Mouse (Mus musculus) neural tube, embryonic 13.5 days (tissue): ENCODE results near the gene Zfc3h1. TPM values are rescaled to one million over a fixed set of nuclear protein-coding genes. Genes with fewer than 3 reads are reported as not detected.

Source experiments
- ATAC-seq: fragments of 200-750 bp; cut with Nextera tagmentation; 2 replicates; pipeline ENCODE4 v1.8.0; 2017; ENCODE audit warnings: low read depth, mild to moderate bottlenecking, moderate TSS enrichment, moderate library complexity
- H3K27ac ChIP-seq: fragments of 300-500 bp; sonication (generic); replicated peaks from 2 replicates; pipeline ENCODE4 v1.5.1; 2015; ENCODE audit warnings: moderate library complexity, mild to moderate bottlenecking, inconsistent platforms
- H3K27me3 ChIP-seq: fragments of 300-500 bp; sonication (generic); 2 replicates; pipeline ENCODE4 v1.6.1; 2015; ENCODE audit warnings: mild to moderate bottlenecking, inconsistent platforms
- H3K36me3 ChIP-seq: fragments of 300-500 bp; sonication (generic); 2 replicates; pipeline ENCODE4 v1.6.1; 2015; ENCODE audit warnings: mild to moderate bottlenecking, inconsistent platforms
- H3K4me1 ChIP-seq: fragments of 300-500 bp; sonication (generic); replicated peaks from 2 replicates; pipeline ENCODE4 v1.6.1; 2015; ENCODE audit warnings: inconsistent platforms
- H3K4me2 ChIP-seq: fragments of 300-500 bp; sonication (generic); 2 replicates; pipeline ENCODE4 v1.6.1; 2015; ENCODE audit warnings: inconsistent platforms, mild to moderate bottlenecking, moderate library complexity
- H3K4me3 ChIP-seq: fragments of 300-500 bp; sonication (generic); 2 replicates; pipeline ENCODE4 v1.5.1; 2015; ENCODE audit warnings: mild to moderate bottlenecking, inconsistent platforms
- H3K9ac ChIP-seq: fragments of 300-500 bp; sonication (generic); 2 replicates; pipeline ENCODE4 v1.6.1; 2015; ENCODE audit warnings: moderate library complexity, mild to moderate bottlenecking, inconsistent platforms
- H3K9me3 ChIP-seq: fragments of 300-500 bp; sonication (generic); 2 replicates; pipeline ENCODE4 v1.6.1; 2016; ENCODE audit warnings: inconsistent platforms
- WGBS: fragments of 180-500 bp; shearing (Covaris S2); methylation state at CpG from one replicate; pipeline ENCODE4 v1.1.7; 2015; 5-methylcytosine and 5-hydroxymethylcytosine counted together
- polyA plus RNA-seq: library from polyadenylated mRNA; unstranded; fragments of >200 nt; fragmentation: Nextera tagmentation; extraction: Ambion mirVana; gene quantifications from 2 replicates; pipeline ENCODE4 v1.2.1, GENCODE M21; 2015

Zfc3h1 gene
- polyA plus RNA-seq, 1 experiment from 2014 or later = 17.7 TPM

DNA sequence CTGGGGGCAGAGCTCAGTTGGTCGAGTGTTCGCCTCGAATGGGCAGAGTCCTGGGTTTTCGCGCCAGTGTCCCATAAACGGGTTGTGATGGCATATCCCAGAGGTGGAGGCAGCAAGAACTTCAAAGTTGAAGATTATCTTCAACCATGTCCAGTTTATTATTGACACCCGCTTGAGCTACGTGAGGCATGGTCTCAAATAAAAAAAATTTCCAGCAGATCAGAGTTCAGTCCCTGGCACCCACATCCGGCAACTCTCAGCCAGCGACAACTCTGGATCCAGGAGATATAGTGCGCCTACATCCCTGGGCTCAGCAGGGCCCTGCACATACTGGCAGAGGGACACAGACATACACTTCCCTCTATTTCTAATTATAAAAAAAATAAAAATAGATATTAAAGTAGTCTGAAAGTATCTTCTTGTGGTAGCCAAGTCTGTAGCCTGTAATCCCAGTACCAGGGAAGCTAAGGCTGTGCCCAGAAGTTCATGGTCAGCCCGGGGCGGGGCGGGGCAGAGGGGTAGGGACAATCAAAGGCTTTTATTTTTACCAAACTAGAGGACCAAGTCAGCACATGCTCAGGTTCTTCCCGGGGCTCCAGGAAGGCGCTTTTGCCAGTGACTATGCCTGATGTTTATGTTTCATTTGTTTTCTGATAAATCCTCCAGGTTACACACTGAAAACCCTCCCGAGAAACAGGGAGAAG lies 26.4 kb upstream of the Zfc3h1 start:
- Histone ChIP-seq H3K9me3 (no peaks in the 10 kb centered on the region), H3K36me3 (peaks cover 37% of the 10 kb centered on the region), H3K4me1 (peaks cover 27% of the 10 kb centered on the region), H3K27ac (no peak overlapping the region), H3K9ac (no peak overlapping the region), H3K27me3 (no peaks in the 10 kb centered on the region), H3K4me2 (no peak overlapping the region), H3K4me3 (no peak overlapping the region)
- ATAC-seq = no peak
- WGBS = 93% methylated on average over 17 of the region's 17 CpGs

DNA sequence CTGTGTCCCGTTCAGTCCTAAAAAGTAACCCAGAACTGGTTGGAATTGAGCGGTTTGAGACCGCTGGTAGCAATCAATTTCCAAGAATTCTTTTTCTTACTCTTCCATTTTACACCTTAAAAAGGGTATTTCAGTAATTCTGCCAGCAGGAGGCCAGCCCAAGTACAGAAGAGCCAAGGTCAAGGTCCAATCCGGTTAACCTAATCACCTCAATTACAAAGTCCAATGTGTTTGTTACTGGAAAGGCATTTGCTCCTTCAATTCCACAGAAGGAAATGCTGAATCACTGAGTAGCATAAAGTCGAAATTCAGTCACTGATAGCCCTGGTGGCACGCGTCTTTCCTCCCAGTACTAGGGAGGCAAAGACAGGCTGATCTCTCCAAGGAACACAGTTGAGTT lies 25.7 kb upstream of the Zfc3h1 start:
- Histone ChIP-seq H3K4me2 (no peak overlapping the region), H3K4me3 (no peak overlapping the region), H3K9me3 (no peaks in the 10 kb centered on the region), H3K36me3 (peaks cover 37% of the 10 kb centered on the region), H3K4me1 (peaks cover 27% of the 10 kb centered on the region), H3K27ac (no peak overlapping the region), H3K27me3 (no peaks in the 10 kb centered on the region), H3K9ac (no peak overlapping the region)
- 91% methylated on average over 7 of the region's 7 CpGs for WGBS
- no peak for ATAC-seq

DNA sequence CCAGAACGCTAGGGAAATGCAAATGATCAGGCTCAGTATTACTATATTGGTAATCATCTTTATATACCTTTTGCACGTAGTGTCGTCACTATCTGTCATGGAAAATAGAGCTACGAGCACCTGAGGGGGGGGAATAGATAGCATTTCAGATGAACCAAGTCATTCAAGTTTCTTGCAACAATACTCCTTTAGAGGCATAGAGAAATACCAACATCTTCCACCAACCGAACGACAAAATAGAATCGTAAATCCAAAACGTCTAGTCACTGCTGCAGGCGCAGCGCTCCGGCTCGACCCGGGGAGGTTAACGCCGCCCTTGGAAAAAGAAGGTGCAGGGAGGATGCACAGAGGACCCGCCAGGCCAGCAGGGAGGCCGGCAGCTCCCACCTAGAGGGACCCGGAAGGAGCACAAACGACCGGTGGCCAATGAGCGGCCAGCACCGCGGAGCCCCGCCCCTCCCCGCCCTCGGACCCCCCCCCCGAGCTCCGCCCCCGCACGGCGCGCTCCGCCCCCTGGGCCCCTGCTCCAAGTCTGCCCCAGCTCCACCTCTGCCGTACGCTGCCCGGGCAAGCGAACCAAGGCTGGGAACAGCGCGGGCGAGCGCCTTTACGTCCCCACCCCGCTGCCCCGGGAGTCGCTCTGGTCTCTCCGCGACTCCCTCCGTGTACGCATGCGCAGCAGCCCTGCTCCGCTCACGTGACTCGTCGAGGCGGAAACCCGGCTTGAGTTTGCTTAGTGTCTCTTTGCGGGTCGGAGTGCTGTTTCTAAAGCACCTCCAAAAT lies 22.7 kb upstream of the Zfc3h1 start, which contains the start of gene Tmem19:
Gene Tmem19 (minus strand): TSS at position 662 of the 783 bp plus-strand sequence.
- peak within 1 kb of the TSS; percentile 71 for H3K9ac ChIP-seq
- peak within 1 kb of the TSS; percentile 63 for H3K4me3 ChIP-seq
- H3K4me2 ChIP-seq = peak within 1 kb of the TSS; percentile 79
- H3K4me1 ChIP-seq = peaks cover 27% of the 10 kb centered on the region
- peak within 1 kb of the TSS; percentile 95 for H3K27ac ChIP-seq
- peak; percentile 99 for ATAC-seq
- under 1% methylated on average over 56 of the region's 58 CpGs for WGBS
- no peaks in the 10 kb centered on the region for H3K27me3 ChIP-seq
- H3K36me3 ChIP-seq = peaks cover 19% of the 10 kb centered on the region
- H3K9me3 ChIP-seq = no peaks in the 10 kb centered on the region

DNA sequence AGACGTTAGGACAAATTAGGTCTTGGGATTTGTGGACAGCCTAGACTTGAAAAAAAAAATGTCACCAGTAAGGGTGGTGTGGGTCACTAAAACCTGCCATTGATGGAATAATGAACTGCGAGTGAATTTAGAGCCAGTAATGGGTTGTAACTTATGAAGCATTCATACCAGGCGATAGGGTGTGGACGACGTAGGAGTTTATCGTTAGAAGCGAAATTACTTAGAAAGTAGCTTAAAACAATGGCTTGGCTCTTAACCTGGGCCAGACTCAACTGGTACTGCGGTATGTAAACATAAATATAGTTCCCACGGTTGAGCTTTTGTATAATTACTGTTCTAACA lies 22.2 kb upstream of the Zfc3h1 start:
- Histone ChIP-seq H3K4me2 (peak overlapping the region; percentile 79), H3K9me3 (no peaks in the 10 kb centered on the region), H3K27ac (peak overlapping the region; percentile 95), H3K27me3 (no peaks in the 10 kb centered on the region), H3K4me1 (peaks cover 27% of the 10 kb centered on the region), H3K4me3 (peak overlapping the region; percentile 63), H3K9ac (peak overlapping the region; percentile 71), H3K36me3 (peaks cover 15% of the 10 kb centered on the region)
- 7% methylated on average over 9 of the region's 9 CpGs for WGBS
- no peak for ATAC-seq

DNA sequence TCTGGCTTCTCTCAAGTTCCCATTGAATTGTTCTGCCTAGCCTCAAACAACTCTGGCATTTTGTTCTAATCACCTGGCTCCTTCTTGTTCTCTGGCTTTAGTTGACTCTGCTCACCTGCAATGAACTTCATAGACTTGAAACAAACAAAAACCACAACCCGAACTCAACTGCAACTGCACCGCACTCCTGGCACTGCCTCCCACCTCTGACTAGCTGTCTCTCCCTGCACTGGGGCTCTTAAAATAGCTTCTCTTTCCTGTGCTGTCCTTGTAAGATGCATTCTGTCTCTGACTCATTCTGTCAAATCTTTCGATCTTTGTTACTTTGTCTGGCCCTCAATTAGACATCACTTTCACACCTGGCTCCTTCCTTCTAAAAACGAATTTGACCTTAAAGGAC lies 21.6 kb upstream of the Zfc3h1 start:
- Histone ChIP-seq H3K4me3 (peak overlapping the region; percentile 63), H3K9ac (peak overlapping the region; percentile 71; the same call in 1 of the 2 replicates), H3K4me1 (peaks cover 27% of the 10 kb centered on the region), H3K4me2 (peak overlapping the region; percentile 79), H3K27ac (0 out of 2 replicates have a peak overlapping the region, but pooled peaks have one; percentile 95), H3K9me3 (no peaks in the 10 kb centered on the region), H3K36me3 (peaks cover 12% of the 10 kb centered on the region), H3K27me3 (no peaks in the 10 kb centered on the region)
- ATAC-seq = no peak
- 89% methylated on average over 4 of the region's 4 CpGs for WGBS

DNA sequence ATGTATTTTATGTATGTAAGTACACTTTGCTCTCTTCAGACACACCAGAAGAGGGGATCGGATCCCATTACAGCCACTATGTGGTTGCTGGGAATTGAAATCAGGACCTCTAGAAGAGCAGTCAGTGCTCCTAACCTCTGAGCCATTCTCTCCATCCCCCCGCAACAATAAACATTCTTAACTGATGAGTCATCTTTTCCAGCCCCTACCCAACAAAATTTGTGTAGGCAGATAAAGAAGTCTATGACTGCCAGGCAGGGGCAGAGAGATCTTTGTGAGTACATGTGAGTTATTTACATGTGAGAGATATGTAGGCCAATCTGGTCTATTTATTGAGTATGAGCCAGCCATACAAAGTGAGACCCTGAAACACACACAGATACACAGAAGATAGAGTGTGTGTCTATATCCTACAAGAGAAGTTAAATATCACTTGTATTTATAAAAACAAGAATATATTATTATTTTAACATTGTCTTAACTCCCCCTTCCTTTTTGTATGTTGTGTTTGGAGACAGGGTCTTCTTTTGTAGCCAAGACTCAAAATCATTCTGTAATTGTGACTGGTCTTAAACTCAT lies 3.2 kb upstream of the Zfc3h1 start:
- Histone ChIP-seq H3K27me3 (no peaks in the 10 kb centered on the region), H3K27ac (no peak overlapping the region), H3K4me2 (peak overlapping the region; percentile 76), H3K9me3 (no peaks in the 10 kb centered on the region), H3K9ac (no peak overlapping the region), H3K4me1 (peaks cover 44% of the 10 kb centered on the region), H3K4me3 (peak overlapping the region; percentile 96; the same call in 1 of the 2 replicates), H3K36me3 (no peaks in the 10 kb centered on the region)
- 80% methylated on average over 2 of the region's 2 CpGs for whole genome bisulfite sequencing
- ATAC-seq = no peak

DNA sequence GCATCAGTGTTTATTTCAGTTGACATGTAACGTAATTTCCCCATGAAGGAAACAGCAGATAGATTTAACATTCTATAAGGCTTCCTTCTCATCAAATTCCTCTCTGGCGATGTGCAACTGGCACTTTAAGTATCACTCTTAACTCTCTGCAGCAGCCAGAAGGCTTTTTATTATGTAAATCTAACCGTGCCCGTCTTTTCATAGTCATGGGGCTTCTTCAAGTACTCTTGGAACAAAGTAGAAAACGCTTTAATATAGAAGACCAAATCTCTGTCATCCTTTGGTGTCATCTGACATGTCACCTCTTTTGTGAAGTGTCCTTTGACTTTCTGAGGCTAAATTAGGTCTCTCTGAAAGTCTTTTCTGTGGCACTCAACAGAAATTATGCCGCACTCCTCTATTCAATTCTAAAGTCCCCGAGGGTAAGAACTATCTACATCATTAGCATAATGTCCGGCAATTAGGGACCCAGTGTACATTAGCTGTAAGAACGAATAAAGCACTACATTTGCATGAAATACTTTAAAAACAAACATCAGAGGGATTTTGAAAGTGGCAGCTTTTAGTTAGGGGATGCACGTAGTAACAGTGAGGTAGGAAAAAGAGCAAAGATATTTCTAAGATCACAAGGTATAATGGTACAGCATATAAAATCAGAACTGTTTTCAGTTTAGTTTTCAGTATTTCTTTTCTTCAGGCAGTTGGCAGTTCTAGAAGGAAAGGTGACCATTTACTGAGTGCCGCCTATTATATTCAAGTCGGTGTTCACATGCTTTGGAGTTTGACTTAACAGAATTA lies 1.7 kb upstream of the Zfc3h1 start:
- no peaks in the 10 kb centered on the region for H3K36me3 ChIP-seq
- H3K27ac ChIP-seq = peak overlapping the region; percentile 99
- peak overlapping the region; percentile 90 for H3K9ac ChIP-seq
- peak overlapping the region; percentile 76 for H3K4me2 ChIP-seq
- H3K27me3 ChIP-seq = no peaks in the 10 kb centered on the region
- H3K9me3 ChIP-seq = no peaks in the 10 kb centered on the region
- H3K4me3 ChIP-seq = peak overlapping the region; percentile 96
- WGBS = 8% methylated on average over 12 of the region's 12 CpGs
- peaks cover 55% of the 10 kb centered on the region for H3K4me1 ChIP-seq
- no peak for ATAC-seq

DNA sequence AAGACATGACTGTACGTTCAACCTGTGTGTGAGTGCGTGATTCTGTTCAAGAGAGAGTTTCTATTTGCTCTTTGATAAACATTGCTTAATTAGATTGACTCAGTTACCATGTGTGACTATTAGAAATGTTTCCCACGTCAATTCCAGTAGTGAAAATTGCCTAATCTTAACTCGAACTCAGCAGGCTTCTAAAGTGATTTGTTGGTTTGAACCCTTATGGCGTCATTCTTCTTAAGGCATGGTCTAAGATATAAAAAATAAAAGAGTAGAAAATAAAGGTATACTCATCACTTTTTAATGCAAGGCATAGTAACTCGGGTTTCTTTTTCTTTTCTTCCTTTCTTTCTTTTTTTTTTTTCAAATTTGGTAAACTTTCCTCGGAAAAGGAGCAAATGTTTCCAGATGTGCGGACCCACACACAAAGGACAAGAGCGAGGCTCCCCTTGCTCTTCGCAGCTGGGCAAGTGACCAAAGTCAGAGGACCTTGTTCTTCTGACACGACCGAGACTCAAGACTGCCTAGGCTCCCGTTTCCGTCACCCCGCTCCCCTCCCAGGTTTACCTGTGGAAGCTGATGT lies 1.0 kb upstream of the Zfc3h1 start:
- H3K36me3 ChIP-seq = no peaks in the 10 kb centered on the region
- peak overlapping the region; percentile 99 for H3K27ac ChIP-seq
- H3K4me2 ChIP-seq = peak overlapping the region; percentile 76
- 2% methylated on average over 15 of the region's 15 CpGs for WGBS
- H3K9me3 ChIP-seq = no peaks in the 10 kb centered on the region
- H3K4me1 ChIP-seq = peaks cover 62% of the 10 kb centered on the region
- no peak for ATAC-seq
- H3K27me3 ChIP-seq = no peaks in the 10 kb centered on the region
- peak overlapping the region; percentile 96 for H3K4me3 ChIP-seq
- H3K9ac ChIP-seq = peak overlapping the region; percentile 90

DNA sequence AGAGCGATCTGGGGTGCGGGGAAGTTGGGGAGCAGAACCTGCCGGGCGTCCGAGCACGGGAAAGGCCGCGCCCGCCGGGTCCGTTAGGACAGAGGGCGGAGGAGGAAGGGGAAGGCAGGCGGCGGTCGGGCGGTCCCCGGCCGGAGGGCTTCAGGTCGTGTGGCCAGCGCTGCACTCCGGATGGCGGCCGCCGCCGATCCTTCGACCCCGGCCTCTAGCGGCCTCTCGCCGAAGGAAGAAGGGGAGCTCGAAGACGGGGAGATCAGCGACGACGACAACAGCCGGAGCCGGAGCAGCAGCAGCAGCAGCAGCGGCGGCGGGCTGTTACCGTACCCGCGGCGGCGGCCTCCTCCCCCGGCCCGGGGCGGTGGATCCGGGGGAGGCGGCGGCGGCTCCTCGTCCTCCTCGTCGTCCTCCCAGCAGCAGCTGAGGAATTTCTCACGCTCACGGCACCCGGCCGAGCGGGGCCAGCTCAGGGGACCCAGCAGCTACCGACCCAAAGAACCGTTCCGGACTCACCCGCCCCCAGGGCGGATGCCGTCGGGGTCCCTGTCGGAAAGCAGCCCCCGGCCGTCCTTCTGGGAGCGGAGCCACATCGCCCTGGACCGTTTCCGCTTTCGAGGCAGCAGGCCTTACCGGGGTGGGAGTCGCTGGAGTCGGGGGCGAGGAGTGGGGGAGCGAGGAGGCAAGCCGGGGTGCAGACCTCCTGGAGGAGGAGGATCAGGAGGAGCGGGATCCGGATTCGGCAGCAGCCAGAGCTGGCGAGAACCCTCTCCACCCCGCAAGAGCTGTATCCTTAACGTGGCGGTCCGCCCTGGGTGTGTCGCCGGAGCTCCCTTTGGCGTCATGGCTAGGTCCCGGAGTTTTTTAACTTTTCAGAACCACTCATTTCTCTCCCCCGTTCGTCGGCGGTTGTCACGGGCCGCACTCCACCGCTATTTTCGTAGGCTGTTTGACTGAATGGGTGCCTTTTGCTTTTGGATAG lies 551 bp downstream of the Zfc3h1 start:
- ATAC-seq = peak; percentile 24; the same call in 1 of the 2 replicates

DNA sequence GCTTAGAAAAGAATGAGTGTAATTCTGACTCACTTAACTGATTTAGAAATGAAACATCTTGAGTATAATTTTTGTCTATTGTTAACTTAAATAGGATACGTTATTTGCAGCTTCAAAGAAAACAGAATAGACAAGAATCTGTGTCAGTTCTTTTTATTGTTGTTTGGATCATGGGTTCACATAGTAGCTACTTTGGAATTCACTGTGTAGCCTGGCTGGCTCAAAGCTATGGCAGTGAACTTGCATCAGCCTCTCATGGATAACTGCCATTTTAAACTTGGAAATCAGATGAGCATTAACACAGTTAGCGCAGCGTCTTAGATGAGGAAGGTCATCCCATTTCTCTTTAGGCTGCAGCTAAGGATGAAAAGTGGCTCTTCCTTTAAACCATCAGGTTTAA lies 3.1 kb downstream of the Zfc3h1 start:
- H3K27ac ChIP-seq = no peak overlapping the region
- 89% methylated on average over 3 of the region's 3 CpGs for WGBS
- H3K36me3 ChIP-seq = peaks cover 25% of the 10 kb centered on the region
- no peaks in the 10 kb centered on the region for H3K27me3 ChIP-seq
- no peaks in the 10 kb centered on the region for H3K9me3 ChIP-seq
- ATAC-seq = no peak
- H3K4me2 ChIP-seq = peak overlapping the region; percentile 80
- peak overlapping the region; percentile 8; the same call in 1 of the 2 replicates for H3K4me3 ChIP-seq
- H3K4me1 ChIP-seq = peaks cover 57% of the 10 kb centered on the region
- peak overlapping the region; percentile 52 for H3K9ac ChIP-seq

More for the DNA sequence above, 551 bp downstream of the Zfc3h1 start:
- Histone ChIP-seq H3K27ac (peak overlapping the region; percentile 99), H3K27me3 (no peaks in the 10 kb centered on the region), H3K9ac (peak overlapping the region; percentile 90), H3K4me2 (peak overlapping the region; percentile 80), H3K9me3 (no peaks in the 10 kb centered on the region), H3K4me1 (peaks cover 69% of the 10 kb centered on the region), H3K4me3 (peak overlapping the region; percentile 96), H3K36me3 (peaks cover 9% of the 10 kb centered on the region)
- WGBS = under 1% methylated on average over 98 of the region's 101 CpGs
